Mouse (Mus musculus): ENCODE data around the gene Rcsd1.

Gene Rcsd1

GRCm38 (mm10) chr1:165717711-165718542, 8.4 kb upstream of the Rcsd1 start:
- DNase-seq (ENCODE audit: low spot score), result no peak

GRCm38 (mm10) chr1:165716426-165716825, 6.9 kb upstream of the Rcsd1 start:
- DNase-seq (ENCODE audit: low spot score), result no peak

GRCm38 (mm10) chr1:165713798-165714197, 4.2 kb upstream of the Rcsd1 start:
- no peak for DNase-seq (ENCODE audit: low spot score)

GRCm38 (mm10) chr1:165711914-165712313, 2.4 kb upstream of the Rcsd1 start:
- no peak for DNase-seq (ENCODE audit: low spot score)

GRCm38 (mm10) chr1:165708686-165709380, 724 bp downstream of the Rcsd1 start:
- no peak for DNase-seq (ENCODE audit: low spot score)

- DNase-seq (ENCODE audit: low spot score), result peak; percentile 45
These were observed 1.8 kb downstream of the Rcsd1 start for GRCm38 (mm10) chr1:165707640-165708322.

- DNase-seq (ENCODE audit: low spot score), result no peak
These were observed 2.3 kb downstream of the Rcsd1 start for GRCm38 (mm10) chr1:165707241-165707639.

- DNase-seq (ENCODE audit: low spot score), result no peak
These were observed 3.1 kb downstream of the Rcsd1 start for GRCm38 (mm10) chr1:165706492-165706891.

- no peak for DNase-seq (ENCODE audit: low spot score)
These were observed 3.6 kb downstream of the Rcsd1 start for GRCm38 (mm10) chr1:165705868-165706348.

GRCm38 (mm10) chr1:165705368-165705767, 4.2 kb downstream of the Rcsd1 start:
- no peak for DNase-seq (ENCODE audit: low spot score)

- DNase-seq (ENCODE audit: low spot score), result no peak
These were observed 4.7 kb downstream of the Rcsd1 start for GRCm38 (mm10) chr1:165704841-165705240.

- peak; percentile 43 for DNase-seq (ENCODE audit: low spot score)
These were observed 7.1 kb downstream of the Rcsd1 start for GRCm38 (mm10) chr1:165702221-165703031.

GRCm38 (mm10) chr1:165701562-165701961, 8.0 kb downstream of the Rcsd1 start:
- DNase-seq (ENCODE audit: low spot score), result no peak

- no peak for DNase-seq (ENCODE audit: low spot score)
These were observed 8.5 kb downstream of the Rcsd1 start for GRCm38 (mm10) chr1:165700933-165701518.

GRCm38 (mm10) chr1:165700376-165700815, 9.2 kb downstream of the Rcsd1 start:
- DNase-seq (ENCODE audit: low spot score), result no peak

GRCm38 (mm10) chr1:165697701-165698100, 11.9 kb downstream of the Rcsd1 start:
- DNase-seq (ENCODE audit: low spot score), result no peak

GRCm38 (mm10) chr1:165696870-165697269, 12.7 kb downstream of the Rcsd1 start:
- no peak for DNase-seq (ENCODE audit: low spot score)

GRCm38 (mm10) chr1:165696040-165696439, 13.5 kb downstream of the Rcsd1 start:
- DNase-seq (ENCODE audit: low spot score), result no peak

GRCm38 (mm10) chr1:165695392-165696014, 14.1 kb downstream of the Rcsd1 start:
- DNase-seq (ENCODE audit: low spot score), result no peak

GRCm38 (mm10) chr1:165693856-165694255, 15.7 kb downstream of the Rcsd1 start:
- no peak for DNase-seq (ENCODE audit: low spot score)

- DNase-seq (ENCODE audit: low spot score), result no peak
These were observed 18.0 kb downstream of the Rcsd1 start for GRCm38 (mm10) chr1:165691516-165691915.
